Mouse (Mus musculus): ENCODE measurements around the gene Snx18. TPM values are rescaled to one million over a fixed set of nuclear protein-coding genes. Genes with fewer than 3 reads are reported as not detected.

The Snx18 gene
- total RNA-seq (2021) (10 to 100 TPM; 18.0 to 20.4 TPM), polyA plus RNA-seq (2012; rRNA removed) (8.3 and 14.8 TPM in 2 replicates)
- long read RNA-seq, full-length matches to known transcripts = 24 of 27 reads
- long read RNA-seq, partial matches to known transcripts = 0 of 27 reads
- long read RNA-seq, other reads (novel, unspliced or antisense) = 3 of 27 reads

DNA sequence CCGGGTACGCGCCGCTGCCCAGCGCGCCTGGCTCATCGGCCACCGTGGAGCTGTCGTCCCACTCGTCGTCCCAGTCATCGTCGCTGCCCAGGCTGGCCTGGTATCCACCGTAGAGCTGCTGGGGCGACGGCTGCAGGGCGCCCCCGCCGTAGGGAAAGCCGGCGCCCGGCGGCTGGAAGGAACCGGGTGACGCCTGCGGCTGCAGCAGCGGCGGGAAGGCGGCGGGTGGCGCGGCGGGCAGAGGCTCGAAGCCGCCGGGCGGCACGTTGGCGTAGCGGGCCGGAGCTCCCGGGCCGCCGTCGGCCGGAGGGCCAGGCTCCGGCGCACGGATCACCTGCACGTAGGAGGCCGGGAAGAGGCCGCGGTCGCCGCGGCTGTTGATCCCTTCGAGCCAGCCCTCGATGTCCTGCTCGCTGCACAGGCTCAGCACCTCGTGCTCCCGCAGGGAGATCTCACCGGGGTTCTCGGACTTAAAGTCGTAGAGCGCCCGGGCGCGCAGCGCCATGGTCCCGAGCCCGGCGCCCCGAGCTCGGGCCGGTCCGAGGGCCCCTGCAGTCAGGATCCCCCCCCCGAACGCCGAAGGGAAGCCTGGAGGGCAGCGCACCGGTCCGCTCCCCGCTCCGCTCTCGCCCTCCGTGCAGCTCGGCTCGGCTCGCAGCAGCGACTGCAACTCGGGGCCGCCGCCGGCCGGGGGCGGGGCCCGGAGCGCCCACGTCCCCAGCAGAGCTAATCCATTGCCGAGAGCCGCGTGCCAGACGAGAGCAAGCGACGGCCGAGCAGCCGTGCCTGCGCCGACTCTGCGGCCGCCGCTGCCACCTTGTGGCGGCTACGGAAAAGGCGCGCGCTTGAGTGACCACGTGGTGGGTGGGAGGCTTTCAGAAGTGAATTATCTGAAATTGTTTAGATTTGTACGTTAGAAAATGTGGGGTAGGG lies at the start of gene Snx18:
Gene Snx18, minus strand, starts transcription at position 674 of the 933 bp plus-strand sequence.
- DNase-seq = peak; percentile 94 to 95
- intact Hi-C loops (cut with DNase I) = loop anchor here (1.0 to 10.0 kb wide), 8 partner anchors 36 to 573 kb away; partner anchors contain the start of gene Gpx8
- H3K27ac ChIP-seq = peak within 1 kb of the TSS; percentile 95

GRCm38 (mm10) chr13:113663883-113664282 lies 45.5 kb upstream of the Snx18 start:
- peak overlapping the region; percentile 51; the same call in 1 of the 2 replicates for H3K4me3 ChIP-seq
- H3K27ac ChIP-seq = peak overlapping the region; percentile 82
- WGBS = 67% methylated on average over 7 of the region's 7 CpGs
- H3K27me3 ChIP-seq (ENCODE audit: control insufficient read depth, insufficient read depth, low read length) = no peaks in the 10 kb centered on the region
- no peaks in the 10 kb centered on the region for H3K4me1 ChIP-seq (ENCODE audit: control insufficient read depth, insufficient read depth, low read length)
- no peak for DNase-seq
- H3K36me3 ChIP-seq (ENCODE audit: control insufficient read depth, insufficient read depth, low read length) = no peaks in the 10 kb centered on the region
- intact Hi-C loops (cut with DNase I) = no loop called here
- TF ChIP-seq CTCF (IDR thresholded peaks at IDR 0.05) = no peak
- TF ChIP-seq POLR2A (IDR thresholded peaks at IDR 0.05; ENCODE audit: insufficient read depth, low read depth, low read length) = no peak
- no peak for TF ChIP-seq EP300 (IDR thresholded peaks at IDR 0.05; ENCODE audit: insufficient read depth, low read depth, low read length)
- no peaks in the 10 kb centered on the region for H3K79me2 ChIP-seq (replicated peaks; ENCODE audit: control insufficient read depth, insufficient read depth, low read length)
- H3K9ac ChIP-seq (ENCODE audit: low read depth, low read length) = no peak overlapping the region

More for the DNA sequence above, at the start of gene Snx18:
- peaks cover 5% of the 10 kb centered on the region; the same call in 1 of the 2 replicates for H3K36me3 ChIP-seq (ENCODE audit: control insufficient read depth, insufficient read depth, low read length)
- under 1% methylated on average over 115 of the region's 119 CpGs for WGBS
- peaks cover 14% of the 10 kb centered on the region for H3K79me2 ChIP-seq (replicated peaks; ENCODE audit: control insufficient read depth, insufficient read depth, low read length)
- peaks cover 17% of the 10 kb centered on the region for H3K4me1 ChIP-seq (ENCODE audit: control insufficient read depth, insufficient read depth, low read length)
- H3K9ac ChIP-seq (ENCODE audit: low read depth, low read length) = peak within 1 kb of the TSS; percentile 94
- peak within 1 kb of the TSS; percentile 92 for H3K4me3 ChIP-seq
- TF ChIP-seq EP300 (IDR thresholded peaks at IDR 0.05; ENCODE audit: insufficient read depth, low read depth, low read length) = peak; percentile 89
- TF ChIP-seq POLR2A (IDR thresholded peaks at IDR 0.05; ENCODE audit: insufficient read depth, low read depth, low read length) = peak; percentile 85
- peak; percentile 99 for TF ChIP-seq CTCF (IDR thresholded peaks at IDR 0.05)
- no peaks in the 10 kb centered on the region for H3K27me3 ChIP-seq (ENCODE audit: control insufficient read depth, insufficient read depth, low read length)

GRCm38 (mm10) chr13:113663151-113663779 lies 44.9 kb upstream of the Snx18 start, which contains the start of gene Hspb3:
Hspb3 (minus strand) TSS chr13:113663676.
- 34% methylated on average over 28 of the region's 28 CpGs for WGBS
- H3K79me2 ChIP-seq (replicated peaks; ENCODE audit: control insufficient read depth, insufficient read depth, low read length) = no peaks in the 10 kb centered on the region
- no peaks in the 10 kb centered on the region for H3K4me1 ChIP-seq (ENCODE audit: control insufficient read depth, insufficient read depth, low read length)
- intact Hi-C loops (cut with DNase I) = no loop called here
- H3K36me3 ChIP-seq (ENCODE audit: control insufficient read depth, insufficient read depth, low read length) = no peaks in the 10 kb centered on the region
- H3K9ac ChIP-seq (ENCODE audit: low read depth, low read length) = peak within 1 kb of the TSS; percentile 45
- H3K27ac ChIP-seq = peak within 1 kb of the TSS; percentile 82
- peak; percentile 53 to 57 for DNase-seq
- no peak for TF ChIP-seq CTCF (IDR thresholded peaks at IDR 0.05)
- no peak for TF ChIP-seq EP300 (IDR thresholded peaks at IDR 0.05; ENCODE audit: insufficient read depth, low read depth, low read length)
- peak; percentile 27; the same call in 1 of the 2 replicates for TF ChIP-seq POLR2A (IDR thresholded peaks at IDR 0.05; ENCODE audit: insufficient read depth, low read depth, low read length)
- H3K27me3 ChIP-seq (ENCODE audit: control insufficient read depth, insufficient read depth, low read length) = no peaks in the 10 kb centered on the region
- peak within 1 kb of the TSS; percentile 51 for H3K4me3 ChIP-seq

- peak overlapping the region; percentile 26 for H3K9ac ChIP-seq (ENCODE audit: low read depth, low read length)
- H3K36me3 ChIP-seq (ENCODE audit: control insufficient read depth, insufficient read depth, low read length) = no peaks in the 10 kb centered on the region
- no peaks in the 10 kb centered on the region for H3K27me3 ChIP-seq (ENCODE audit: control insufficient read depth, insufficient read depth, low read length)
- peak; percentile 30 to 34 for DNase-seq
- intact Hi-C loops (cut with DNase I) = no loop called here
- H3K4me1 ChIP-seq (ENCODE audit: control insufficient read depth, insufficient read depth, low read length) = no peaks in the 10 kb centered on the region
- H3K4me3 ChIP-seq = peak overlapping the region; percentile 51
- TF ChIP-seq CTCF (IDR thresholded peaks at IDR 0.05) = no peak
- no peak for TF ChIP-seq EP300 (IDR thresholded peaks at IDR 0.05; ENCODE audit: insufficient read depth, low read depth, low read length)
- no peak for TF ChIP-seq POLR2A (IDR thresholded peaks at IDR 0.05; ENCODE audit: insufficient read depth, low read depth, low read length)
- WGBS = 56% methylated on average over 7 of the region's 7 CpGs
- peak overlapping the region; percentile 82 for H3K27ac ChIP-seq
- H3K79me2 ChIP-seq (replicated peaks; ENCODE audit: control insufficient read depth, insufficient read depth, low read length) = no peaks in the 10 kb centered on the region
These were observed 43.5 kb upstream of the Snx18 start for GRCm38 (mm10) chr13:113661826-113662271.

GRCm38 (mm10) chr13:113660576-113661310 lies 42.4 kb upstream of the Snx18 start:
- intact Hi-C loops (cut with DNase I) = no loop called here
- H3K4me1 ChIP-seq (ENCODE audit: control insufficient read depth, insufficient read depth, low read length) = no peaks in the 10 kb centered on the region
- WGBS = 51% methylated on average over 9 of the region's 9 CpGs
- TF ChIP-seq EP300 (IDR thresholded peaks at IDR 0.05; ENCODE audit: insufficient read depth, low read depth, low read length) = no peak
- TF ChIP-seq POLR2A (IDR thresholded peaks at IDR 0.05; ENCODE audit: insufficient read depth, low read depth, low read length) = peak; percentile 55; the same call in 1 of the 2 replicates
- no peak overlapping the region; the same call in 1 of the 2 replicates for H3K9ac ChIP-seq (ENCODE audit: low read depth, low read length)
- H3K4me3 ChIP-seq = peak overlapping the region; percentile 51
- DNase-seq = peak in 1 of 2 experiments; percentile 36
- no peaks in the 10 kb centered on the region; the same call in 1 of the 2 replicates for H3K79me2 ChIP-seq (replicated peaks; ENCODE audit: control insufficient read depth, insufficient read depth, low read length)
- no peaks in the 10 kb centered on the region for H3K36me3 ChIP-seq (ENCODE audit: control insufficient read depth, insufficient read depth, low read length)
- no peaks in the 10 kb centered on the region for H3K27me3 ChIP-seq (ENCODE audit: control insufficient read depth, insufficient read depth, low read length)
- peak overlapping the region; percentile 82 for H3K27ac ChIP-seq

All from heart, adult 2 months (tissue).